Mouse (Mus musculus): ENCODE measurements around the gene Mettl6.
"Not testable (repeated sequence)": the region's sequence is repeated elsewhere in the genome, so short reads cannot be mapped to it uniquely, and the experiment has no call there.

The Mettl6 gene

DNA sequence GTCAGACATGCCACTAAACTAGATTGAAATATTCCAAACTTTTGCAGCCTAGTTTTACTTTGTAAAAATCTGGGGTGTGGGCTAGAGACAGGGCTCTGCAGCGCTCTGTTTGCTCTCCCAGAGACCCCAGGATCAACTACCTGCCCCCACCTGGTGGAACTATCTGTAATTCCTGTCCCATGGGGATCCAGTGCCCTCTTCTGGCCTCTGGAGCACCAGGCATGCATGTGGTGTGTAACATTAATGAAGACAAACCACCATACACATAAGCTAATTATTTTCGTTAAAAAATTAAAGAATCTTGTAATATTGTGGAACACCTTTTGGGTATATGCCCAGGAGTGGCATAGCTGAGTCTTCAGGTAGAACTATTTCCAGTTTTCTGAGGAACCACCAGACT lies 21.5 kb downstream of the Mettl6 start:
- no peak for DNase-seq (ENCODE audit: extremely low spot score, low spot score)

DNA sequence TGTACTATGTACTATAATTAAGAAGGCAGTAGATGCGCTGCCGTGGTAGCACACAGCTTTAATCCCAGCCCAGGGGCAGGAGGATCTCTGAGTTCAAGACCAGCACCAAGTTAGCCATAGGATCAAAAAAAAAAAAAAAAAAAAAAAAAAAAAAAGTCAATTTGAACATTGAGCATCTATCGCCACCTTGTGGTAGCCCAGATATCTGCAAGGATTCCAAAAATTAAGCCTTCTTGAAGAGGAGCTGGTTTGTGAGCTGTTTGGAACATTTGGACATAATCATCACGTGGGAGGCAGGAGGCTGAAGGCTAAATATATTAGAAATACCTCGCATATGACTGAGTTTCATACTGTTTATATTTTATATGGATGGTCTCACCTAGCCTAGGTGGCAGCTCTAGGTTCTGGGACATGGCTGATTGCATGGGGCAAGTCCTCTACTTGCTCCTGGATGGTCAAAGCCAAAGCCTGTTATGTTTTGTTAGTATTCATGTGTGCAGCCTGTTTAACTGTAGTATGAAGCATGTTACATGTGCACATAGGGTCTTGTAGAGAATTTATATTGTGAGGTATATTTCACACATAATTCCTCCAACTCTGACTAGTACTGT lies 22.3 kb downstream of the Mettl6 start:
- peak; percentile 39 for DNase-seq (ENCODE audit: extremely low spot score, low spot score)

DNA sequence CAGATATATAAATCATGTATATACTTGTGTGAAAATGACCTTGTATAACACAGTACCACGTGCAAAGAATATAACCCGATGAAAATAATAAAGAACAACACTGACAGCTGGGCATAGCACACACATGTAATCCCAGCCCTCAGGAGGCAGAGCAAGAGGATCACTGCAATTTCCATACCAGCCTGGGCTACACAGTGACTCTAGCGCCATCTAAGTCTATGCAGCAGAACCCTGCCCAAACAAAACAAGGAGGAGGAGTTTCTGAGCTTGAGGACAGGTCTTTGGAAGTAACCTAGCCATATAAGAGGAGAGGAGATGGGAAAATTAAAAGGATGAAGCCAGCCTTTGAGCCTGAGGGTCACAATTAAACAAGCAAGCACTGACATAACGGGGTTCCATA lies 25.1 kb downstream of the Mettl6 start:
- no peak for DNase-seq (ENCODE audit: extremely low spot score, low spot score)

DNA sequence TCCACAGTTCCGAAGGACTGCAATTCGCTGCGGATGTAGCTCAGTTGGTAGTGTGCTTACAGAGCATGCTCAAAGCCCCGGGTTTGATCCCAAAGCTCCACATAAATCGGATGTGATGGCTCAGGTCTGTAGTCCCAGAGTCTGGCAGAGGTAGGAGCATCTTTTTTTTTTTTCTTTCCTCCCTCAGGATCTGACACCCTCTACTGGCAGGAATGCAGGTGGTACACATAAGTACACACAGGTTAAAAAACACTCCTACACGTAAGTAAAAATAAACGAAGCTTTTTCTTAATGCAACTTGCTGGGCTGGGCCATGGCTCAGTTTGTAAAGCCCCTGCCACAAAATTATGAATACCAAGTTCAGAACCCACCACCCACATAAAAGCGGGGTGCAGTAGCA lies 30.7 kb downstream of the Mettl6 start:
- DNase-seq (ENCODE audit: extremely low spot score, low spot score): no peak

DNA sequence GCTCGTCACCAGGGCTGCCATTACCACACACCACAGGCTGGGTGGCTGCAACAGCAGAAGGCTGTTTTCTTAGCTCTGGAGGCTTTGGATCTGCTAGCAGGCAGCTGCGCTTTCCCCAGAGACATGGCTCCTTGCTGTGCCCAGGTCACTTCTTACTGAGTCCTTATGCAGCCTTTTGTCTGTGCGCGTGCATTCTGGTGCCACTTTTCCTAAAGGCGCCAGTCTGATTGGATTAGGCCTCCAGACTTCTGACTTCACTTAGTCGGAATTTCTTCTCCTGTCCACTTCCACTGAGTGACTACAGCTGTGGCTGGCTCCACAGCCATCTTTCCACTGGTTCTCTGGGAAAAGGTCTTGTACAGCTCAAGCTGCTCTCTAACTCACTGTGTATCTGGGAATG lies 32.0 kb downstream of the Mettl6 start:
- no peak for DNase-seq (ENCODE audit: extremely low spot score, low spot score)

DNA sequence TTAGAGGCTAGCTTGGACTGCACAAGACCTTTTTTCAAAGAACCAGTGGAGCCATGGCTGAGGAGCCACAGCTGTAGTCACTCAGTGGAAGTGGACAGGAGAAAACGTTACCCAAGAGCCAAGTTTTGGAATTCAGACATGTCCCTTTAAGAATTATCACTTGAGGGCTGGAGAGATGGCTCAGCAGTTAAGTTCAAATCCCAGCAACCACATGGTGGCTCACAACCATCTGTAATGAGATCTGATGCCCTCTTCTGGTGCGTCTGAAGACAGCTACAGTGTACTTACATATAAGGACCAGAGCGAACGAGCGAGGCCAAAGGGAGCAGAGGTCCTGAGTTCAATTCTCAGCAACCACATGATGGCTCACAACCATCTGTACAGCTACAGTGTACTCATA lies 32.6 kb downstream of the Mettl6 start:
- DNase-seq (ENCODE audit: extremely low spot score, low spot score): not testable (repeated sequence)

DNA sequence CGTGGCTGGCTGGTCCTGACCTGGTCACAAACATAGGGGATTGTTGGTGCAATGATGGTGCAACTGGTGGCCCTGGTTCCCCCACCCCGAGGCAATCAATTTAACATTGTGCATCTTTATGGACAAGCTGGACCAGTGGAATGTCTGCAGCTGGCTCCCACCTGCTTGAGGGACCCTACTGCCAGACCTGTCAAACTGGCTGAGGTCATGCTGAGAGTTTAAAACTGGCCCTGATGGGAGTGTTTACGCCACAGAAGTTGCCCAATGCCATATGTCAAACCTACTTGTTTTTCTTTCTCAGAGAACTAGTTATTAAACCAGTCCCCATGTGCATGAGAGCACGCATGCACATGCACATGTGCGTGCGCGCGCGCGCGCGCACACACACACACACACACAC lies 36.8 kb downstream of the Mettl6 start:
- peak; percentile 23 for DNase-seq (ENCODE audit: extremely low spot score, low spot score)

DNA sequence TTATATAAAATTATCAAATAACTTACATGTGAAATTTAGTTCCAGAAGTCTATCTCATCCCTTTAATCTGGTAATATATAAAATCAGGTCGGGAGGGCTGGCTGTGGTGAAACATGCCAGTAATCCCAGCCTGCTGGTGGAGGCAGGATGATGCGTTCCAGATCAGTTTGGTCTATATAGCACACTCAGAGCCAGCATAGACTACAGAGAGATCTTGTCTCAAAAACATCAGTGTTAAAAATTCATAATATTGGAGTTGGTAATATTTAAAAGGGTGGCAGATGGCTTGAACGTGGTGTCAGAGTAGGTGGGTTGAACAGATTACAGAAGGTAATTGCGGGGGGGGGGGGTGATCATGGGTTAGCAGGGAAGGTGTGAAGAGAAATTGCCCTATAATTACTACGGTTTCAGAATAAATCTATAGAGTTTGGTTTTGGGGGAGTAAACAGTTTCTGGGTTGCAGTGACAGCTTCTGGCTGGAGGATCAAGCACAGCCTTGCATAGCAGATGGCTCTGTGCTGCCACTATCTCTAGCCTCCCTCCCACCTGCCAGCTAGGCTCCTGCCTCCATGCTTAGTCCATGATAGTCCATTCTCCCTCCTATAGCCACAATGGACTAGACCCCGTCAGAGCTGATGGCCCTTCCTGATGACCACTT lies 38.6 kb downstream of the Mettl6 start:
- no peak for DNase-seq (ENCODE audit: extremely low spot score, low spot score)

DNA sequence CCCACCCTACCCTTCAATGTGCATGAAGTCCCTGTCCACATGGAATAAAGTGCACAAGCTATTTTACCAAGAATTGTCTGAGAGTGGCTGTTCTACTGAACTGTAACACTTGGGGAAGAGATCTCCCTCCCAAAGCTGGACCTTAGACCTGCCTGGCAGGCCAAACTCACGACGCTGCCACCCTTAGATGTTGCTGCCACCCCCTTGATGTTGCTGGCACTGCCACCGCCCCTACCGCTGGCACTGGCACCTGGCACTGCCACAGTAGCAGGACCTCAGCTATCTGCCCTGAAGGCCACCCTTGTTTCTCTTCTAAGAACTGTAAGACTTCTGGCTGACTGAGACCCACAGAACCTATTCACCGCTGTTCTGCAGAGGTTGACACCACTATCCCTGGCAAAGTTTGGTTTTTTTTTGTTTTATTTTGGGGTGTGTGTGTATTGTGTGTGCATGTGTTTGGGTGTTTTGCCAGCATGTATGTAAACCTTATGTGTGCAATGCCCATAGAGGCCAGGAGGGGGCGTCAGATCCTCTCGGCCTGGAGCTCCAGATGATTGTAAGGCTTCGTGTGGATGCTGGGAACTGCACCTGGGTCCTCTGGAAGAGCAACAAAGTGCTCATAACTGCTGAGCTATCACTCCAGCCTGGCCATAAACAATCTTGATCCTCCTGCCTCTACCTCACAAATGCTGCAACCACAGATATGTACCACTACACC lies 39.8 kb downstream of the Mettl6 start:
- no peak for DNase-seq (ENCODE audit: extremely low spot score, low spot score)

DNA sequence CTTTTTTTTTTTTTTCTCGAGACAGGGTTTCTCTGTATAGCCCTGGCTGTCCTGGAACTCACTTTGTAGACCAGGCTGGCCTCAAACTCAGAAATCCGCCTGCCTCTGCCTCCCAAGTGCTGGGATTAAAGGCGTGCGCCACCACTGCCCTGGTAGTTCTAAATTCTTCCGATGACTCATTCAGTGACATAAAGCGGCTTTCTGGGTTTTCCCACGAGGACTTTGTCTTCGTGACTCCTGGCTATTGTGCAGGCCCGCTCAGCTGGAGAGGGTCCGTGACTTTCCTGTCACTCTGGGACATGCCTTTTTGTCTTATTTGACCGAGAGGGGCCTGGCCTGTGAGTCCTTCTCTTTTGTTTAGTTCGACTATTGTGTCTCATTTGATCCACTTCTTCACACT lies 40.9 kb downstream of the Mettl6 start:
- not testable (repeated sequence) for DNase-seq (ENCODE audit: extremely low spot score, low spot score)

DNA sequence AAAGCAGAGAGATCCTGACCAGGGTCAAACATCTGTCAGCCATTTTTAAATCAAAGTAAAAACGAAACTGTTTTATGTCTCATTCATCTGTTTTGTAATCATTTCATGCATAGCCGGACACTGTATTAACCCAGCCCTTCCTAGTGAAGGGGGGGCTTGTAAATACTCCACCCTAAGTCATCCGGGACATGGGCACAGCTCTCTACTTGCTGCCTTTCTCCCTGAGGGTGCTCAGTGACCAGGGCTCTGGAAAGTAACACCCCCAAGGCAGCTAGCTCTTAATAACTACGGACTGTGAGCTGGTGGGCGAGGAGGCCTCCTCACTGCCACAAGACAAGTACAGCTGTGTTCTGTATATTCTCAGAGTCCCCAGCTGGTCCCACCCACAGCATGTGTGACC lies 45.8 kb downstream of the Mettl6 start:
- no peak for DNase-seq (ENCODE audit: extremely low spot score, low spot score)

DNA sequence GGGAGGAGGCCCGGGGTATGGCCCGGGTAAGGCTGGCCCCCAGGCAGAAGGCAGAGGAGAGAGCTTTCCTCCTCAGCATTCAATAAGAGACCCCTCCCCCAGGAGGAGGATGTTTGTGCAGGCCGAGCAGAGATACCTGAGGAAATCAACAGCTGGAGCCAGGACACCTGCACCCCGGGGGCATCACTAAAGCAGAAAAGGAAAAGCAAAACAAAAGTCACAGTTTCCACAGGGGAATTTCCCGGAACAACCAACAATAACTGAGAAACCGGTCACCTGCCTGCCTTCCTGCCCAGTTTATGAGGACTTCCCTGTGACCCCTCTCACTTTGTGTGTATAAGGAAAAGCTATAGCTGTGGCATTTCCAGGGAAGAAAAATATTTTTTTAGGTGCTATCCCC lies 51.2 kb downstream of the Mettl6 start:
- no peak for DNase-seq (ENCODE audit: extremely low spot score, low spot score)

DNA sequence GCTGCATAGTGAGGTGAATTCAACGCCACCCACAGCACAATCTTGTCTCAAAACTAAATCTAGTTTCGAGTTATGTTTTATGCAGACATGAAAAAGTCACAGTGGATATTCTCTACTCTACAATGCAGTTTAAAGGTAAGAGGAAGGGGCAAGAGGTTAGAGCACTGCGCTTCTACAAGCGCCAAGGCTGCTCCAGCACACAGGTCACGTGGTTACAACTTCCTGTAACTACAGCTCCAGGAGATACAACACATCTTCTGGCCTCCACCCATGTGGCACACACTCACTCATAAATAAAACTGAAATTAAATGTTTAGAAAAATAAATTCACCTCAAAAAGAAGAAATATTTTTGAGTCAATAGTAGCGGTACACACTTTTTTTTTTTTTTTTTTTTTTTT lies 54.1 kb downstream of the Mettl6 start:
- no peak for DNase-seq (ENCODE audit: extremely low spot score, low spot score)

DNA sequence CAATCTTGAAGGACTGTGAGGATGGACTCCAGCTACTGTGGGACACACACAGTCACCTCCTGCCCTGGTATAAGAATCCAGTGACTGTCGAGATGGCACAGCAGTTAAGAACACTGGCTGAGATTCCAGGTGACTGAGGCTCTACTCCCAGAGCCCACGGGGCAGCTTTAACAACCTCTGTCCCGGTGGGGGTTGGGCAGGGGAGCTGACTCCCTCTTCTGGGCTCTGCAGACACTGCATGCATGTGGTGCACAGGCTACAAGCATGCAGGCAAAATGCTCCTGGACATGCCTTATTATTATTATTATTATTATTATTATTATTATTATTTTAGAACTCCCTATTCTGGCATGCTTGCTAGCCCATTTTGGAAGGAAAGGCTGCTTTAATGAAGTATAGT lies 54.6 kb downstream of the Mettl6 start:
- no peak for DNase-seq (ENCODE audit: extremely low spot score, low spot score)

DNA sequence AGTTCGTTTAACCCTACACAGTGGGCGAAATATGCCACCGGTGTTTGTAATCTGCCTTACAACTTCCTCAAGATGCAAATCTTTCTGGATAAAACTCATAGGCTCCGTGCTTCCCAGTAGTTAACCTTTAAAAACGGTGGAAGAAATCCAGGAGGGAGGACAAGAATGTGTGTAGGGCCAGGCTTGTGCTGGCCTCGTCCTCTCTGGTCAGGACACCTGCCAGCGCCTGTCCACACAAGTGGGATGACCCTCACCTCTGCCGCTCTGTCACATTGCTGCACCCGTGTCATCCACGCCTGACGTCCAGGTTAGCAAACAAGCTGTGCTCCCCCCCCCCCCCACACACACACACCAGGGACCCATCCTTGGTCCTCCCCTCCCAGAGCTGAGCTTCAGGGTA lies 55.6 kb downstream of the Mettl6 start:
- DNase-seq (ENCODE audit: extremely low spot score, low spot score): no peak

DNA sequence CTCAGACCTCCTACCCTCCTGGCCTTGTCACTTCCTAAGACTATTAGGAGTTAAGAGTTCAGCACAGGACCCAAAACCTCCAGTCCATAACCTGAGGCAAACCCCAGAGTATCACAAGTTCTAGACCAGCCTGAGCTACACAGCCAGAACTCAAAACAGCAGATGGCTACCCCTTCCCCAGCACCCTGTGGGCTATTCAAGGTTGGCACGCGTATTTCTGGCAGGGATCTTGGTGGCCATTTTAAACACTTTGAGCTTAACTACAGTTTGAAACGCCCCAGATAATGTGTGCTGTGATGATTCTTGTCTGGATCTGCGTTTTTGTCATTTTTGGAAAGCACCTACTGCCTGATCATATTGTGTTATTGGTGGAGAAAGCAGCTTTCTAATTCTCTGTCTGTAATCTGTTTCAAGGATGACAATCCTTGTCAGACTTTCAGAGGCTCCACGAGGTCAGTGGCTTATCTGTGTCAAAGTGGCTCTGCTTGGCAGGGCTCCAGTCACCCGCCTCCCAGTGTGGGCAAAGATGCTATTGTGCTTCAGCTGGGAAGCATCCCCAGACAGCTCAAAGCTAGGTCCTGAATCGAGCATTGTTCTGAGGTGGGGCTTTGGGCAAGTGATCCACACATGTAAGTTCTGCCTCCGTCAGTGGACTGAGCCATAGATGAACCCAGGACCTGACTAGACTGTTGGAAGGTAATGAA lies 56.9 kb downstream of the Mettl6 start:
- DNase-seq (ENCODE audit: extremely low spot score, low spot score): no peak

DNA sequence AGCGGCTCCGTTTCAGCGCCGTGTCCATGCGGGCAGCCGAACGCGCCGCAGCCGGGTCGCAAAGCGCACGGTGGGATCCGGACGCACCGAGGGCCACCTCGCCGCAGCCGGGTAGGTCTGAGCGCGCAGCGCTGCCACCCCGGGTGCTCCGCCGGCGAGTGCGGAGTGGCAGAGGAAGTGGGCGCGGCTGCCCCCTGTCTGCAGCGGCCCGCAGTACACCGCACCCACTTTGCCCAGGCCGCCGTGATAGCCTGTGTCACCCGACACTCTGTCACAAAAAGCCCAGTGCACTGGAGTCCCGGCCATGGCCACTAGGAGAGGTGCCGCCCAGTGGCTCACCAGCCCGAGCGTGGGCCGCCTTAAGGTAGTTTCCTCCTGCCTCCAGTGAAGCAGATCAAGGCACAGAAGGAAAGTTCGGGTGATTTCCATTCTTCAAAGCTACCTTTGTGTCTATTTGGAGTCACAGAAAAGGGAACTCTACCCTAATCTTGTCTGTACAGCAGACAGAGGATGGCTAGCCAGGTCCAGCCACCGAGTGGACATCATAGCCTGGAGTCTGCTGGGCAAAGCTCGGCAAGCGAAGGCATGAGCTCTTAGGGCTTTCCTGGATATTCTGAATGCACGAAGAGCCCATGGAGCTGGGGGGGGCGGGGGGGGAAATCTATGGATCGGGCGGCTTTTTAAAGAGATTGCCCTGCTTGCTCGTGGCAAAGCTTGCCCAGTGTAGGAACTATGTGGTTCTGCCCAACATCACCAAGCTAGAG lies 58.7 kb downstream of the Mettl6 start, which contains the start of gene Sh3bp5:
Sh3bp5 (minus strand) TSS at position 149 of the 764 bp plus-strand sequence.
- DNase-seq (ENCODE audit: extremely low spot score, low spot score): peak; percentile 90

DNA sequence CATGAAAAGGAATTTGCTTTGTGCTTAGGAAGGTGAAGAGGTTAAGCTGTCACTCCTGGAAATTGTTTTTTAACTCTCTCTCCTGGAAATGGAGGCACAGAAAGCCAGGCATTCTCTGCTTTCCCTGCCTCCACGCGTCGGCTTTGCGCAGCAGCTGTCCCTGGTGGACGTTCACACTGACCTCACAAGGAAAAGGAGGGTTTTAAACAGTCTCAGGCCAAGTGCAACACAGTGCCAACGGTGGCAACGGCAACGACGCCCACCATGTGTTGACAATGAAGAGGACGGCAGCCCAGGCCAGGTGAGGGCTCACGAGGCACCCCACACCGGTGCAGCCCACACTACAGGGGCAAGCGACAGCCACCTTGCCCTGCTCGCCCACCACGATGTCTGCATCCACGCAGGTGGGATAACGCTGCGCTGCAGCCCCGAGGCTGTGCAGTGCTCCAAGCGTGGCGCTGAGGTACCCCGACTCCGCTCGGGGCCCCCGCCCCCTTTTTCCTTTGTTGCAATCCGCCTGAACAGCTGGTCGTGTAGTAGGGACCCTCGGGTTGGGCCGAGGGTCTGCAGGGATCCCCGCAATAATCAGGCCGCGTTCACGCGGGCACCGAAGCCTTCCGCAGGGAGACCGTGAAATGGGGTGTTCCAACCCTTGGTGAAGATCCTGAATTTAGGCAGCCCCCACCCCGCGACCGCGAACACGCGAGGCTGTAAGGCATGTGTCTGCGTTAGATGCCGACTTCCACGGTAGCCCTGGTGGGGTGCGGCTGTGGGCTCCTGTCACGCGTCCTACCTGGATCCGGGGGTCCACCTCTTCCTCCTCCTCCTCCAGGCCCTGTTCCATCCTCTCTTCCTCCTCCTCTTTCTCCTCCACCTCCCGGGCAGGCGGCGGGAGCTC lies 59.6 kb downstream of the Mettl6 start:
- DNase-seq (ENCODE audit: extremely low spot score, low spot score): peak; percentile 62

DNA sequence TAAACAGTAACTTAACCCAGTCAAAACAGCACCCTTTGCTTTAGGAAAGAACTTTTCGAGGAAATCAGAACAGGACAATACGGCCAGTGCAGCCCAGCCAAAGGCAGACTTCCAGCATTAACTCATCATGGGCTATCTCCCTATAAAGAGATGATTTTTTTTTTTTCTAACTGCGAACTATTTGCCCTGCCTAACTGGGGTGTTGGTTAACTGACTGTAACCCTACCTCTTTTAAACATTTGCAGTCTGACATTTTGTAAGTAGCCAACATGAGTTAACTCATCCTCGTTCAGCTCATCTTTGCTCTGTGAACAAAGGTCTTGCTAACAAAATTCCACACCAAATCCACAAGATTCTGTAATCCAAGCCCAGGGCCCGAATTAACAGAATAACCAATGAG lies 60.4 kb downstream of the Mettl6 start:
- no peak for DNase-seq (ENCODE audit: extremely low spot score, low spot score)

DNA sequence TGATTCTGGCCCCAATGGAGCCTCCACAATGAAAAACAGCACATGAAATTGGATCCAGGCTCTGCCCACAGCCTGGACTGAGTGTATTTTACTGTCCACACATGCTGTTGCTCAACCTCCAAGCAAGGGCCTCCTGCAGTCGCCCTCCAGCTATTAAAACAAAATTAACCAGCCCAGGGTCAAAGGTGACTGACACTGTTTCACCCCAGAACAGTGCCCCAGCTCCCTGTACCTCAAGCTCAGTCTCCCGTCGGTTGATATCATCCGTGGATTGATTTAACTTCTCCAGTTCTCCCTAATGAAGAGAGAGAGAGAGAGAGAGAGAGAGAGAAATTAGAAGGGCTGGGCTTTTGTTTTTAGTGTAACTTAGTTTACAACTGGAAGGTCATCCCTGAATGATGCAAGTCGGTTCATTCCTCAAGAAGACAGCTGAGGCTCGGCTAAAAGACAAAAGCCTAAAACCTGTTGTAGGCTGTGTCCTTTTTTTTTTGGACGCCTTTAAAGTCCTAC lies 60.9 kb downstream of the Mettl6 start:
- DNase-seq (ENCODE audit: extremely low spot score, low spot score): peak; percentile 74

All from neural tube, embryonic 10.5 days (tissue).